Mouse (Mus musculus) cerebellum, adult (tissue): ENCODE measurements around the gene 1190005I06Rik.
"Not testable (repeated sequence)": the region's sequence is repeated elsewhere in the genome, so short reads cannot be mapped to it uniquely, and the experiment has no call there.

Experiments used
- ATAC-seq: cut with Nextera tagmentation; 2 replicates; pipeline ENCODE4 v1.9.2; 2017; ENCODE audit warnings: mild to moderate bottlenecking, moderate library complexity, mixed read lengths; ENCODE audit not compliant: insufficient number of reproducible peaks, low FRiP score, low TSS enrichment

1190005I06Rik gene

GRCm38 (mm10) chr8:120647532-120647931 lies at the start of gene 1190005I06Rik:
Gene 1190005I06Rik, minus strand, starts transcription at chr8:120647632.
- ATAC-seq, result no peak

- ATAC-seq, result no peak
These were observed 49.1 kb upstream of the 1190005I06Rik start for GRCm38 (mm10) chr8:120696401-120697153.

GRCm38 (mm10) chr8:120693861-120694493 lies 46.5 kb upstream of the 1190005I06Rik start:
- no peak for ATAC-seq

GRCm38 (mm10) chr8:120692934-120693333 lies 45.5 kb upstream of the 1190005I06Rik start:
- ATAC-seq, result no peak

GRCm38 (mm10) chr8:120688511-120688910 lies 41.1 kb upstream of the 1190005I06Rik start:
- no peak for ATAC-seq

- ATAC-seq, result no peak
These were observed 40.4 kb upstream of the 1190005I06Rik start for GRCm38 (mm10) chr8:120687786-120688185.

- ATAC-seq, result no peak
These were observed 39.1 kb upstream of the 1190005I06Rik start for GRCm38 (mm10) chr8:120686576-120686975.

- ATAC-seq, result no peak
These were observed 38.6 kb upstream of the 1190005I06Rik start for GRCm38 (mm10) chr8:120686051-120686450.

GRCm38 (mm10) chr8:120685591-120685990 lies 38.2 kb upstream of the 1190005I06Rik start:
- no peak for ATAC-seq

- ATAC-seq, result no peak
These were observed 37.7 kb upstream of the 1190005I06Rik start for GRCm38 (mm10) chr8:120685097-120685496.

GRCm38 (mm10) chr8:120684082-120684481 lies 36.6 kb upstream of the 1190005I06Rik start:
- ATAC-seq, result no peak

- ATAC-seq, result no peak
These were observed 36.2 kb upstream of the 1190005I06Rik start for GRCm38 (mm10) chr8:120683602-120684001.

- ATAC-seq, result no peak
These were observed 33.7 kb upstream of the 1190005I06Rik start for GRCm38 (mm10) chr8:120681113-120681512.

GRCm38 (mm10) chr8:120680405-120680804 lies 33.0 kb upstream of the 1190005I06Rik start:
- ATAC-seq, result not testable (repeated sequence)

GRCm38 (mm10) chr8:120679629-120680387 lies 32.4 kb upstream of the 1190005I06Rik start:
- ATAC-seq, result no peak

GRCm38 (mm10) chr8:120678447-120678846 lies 31.0 kb upstream of the 1190005I06Rik start:
- 0 out of 2 replicates have a peak, but pooled peaks have one; percentile 43 for ATAC-seq

GRCm38 (mm10) chr8:120675718-120676117 lies 28.3 kb upstream of the 1190005I06Rik start:
- ATAC-seq, result 0 out of 2 replicates have a peak, but pooled peaks have one; percentile 24

GRCm38 (mm10) chr8:120673298-120673697 lies 25.9 kb upstream of the 1190005I06Rik start:
- ATAC-seq, result no peak

- no peak for ATAC-seq
These were observed 25.3 kb upstream of the 1190005I06Rik start for GRCm38 (mm10) chr8:120672626-120673229.

GRCm38 (mm10) chr8:120671775-120672174 lies 24.3 kb upstream of the 1190005I06Rik start:
- no peak for ATAC-seq
